Mouse (Mus musculus) kidney, adult 2 months (tissue): Measurements from ENCODE around the gene Ppp1r37. TPM values are rescaled to one million over a fixed set of nuclear protein-coding genes. Genes with fewer than 3 reads are reported as not detected.

Experiments
- DNase-seq: peaks from one replicate; pipeline ENCODE4 v3.0.0; 2021
- H3K27ac ChIP-seq: fragments of 200-500 bp; 2 replicates; pipeline ENCODE4 v1.5.1; 2012; ENCODE audit warnings: low read depth, low read length, control low read depth, inconsistent platforms; ENCODE audit not compliant: insufficient read depth
- H3K27me3 ChIP-seq: fragments of 200-500 bp; replicated peaks from 2 replicates; pipeline ENCODE4 v1.6.1; 2012; ENCODE audit warnings: mild to moderate bottlenecking, moderate library complexity, low read length, inconsistent platforms; ENCODE audit not compliant: control insufficient read depth, insufficient read depth
- H3K36me3 ChIP-seq: fragments of 200-500 bp; 2 replicates; pipeline ENCODE4 v1.6.1; 2012; ENCODE audit warnings: mild to moderate bottlenecking, moderate library complexity, low read length, inconsistent platforms; ENCODE audit not compliant: control insufficient read depth, insufficient read depth
- H3K4me1 ChIP-seq: fragments of 200-500 bp; 2 replicates; pipeline ENCODE4 v1.6.1; 2011; ENCODE audit warnings: low read length; ENCODE audit not compliant: control insufficient read depth, insufficient read depth
- H3K4me3 ChIP-seq: fragments of 200-500 bp; 2 replicates; pipeline ENCODE4 v1.5.1; 2011; ENCODE audit warnings: mild to moderate bottlenecking, low read depth, low read length, control low read depth; ENCODE audit not compliant: insufficient read depth
- CTCF ChIP-seq: fragments of 200-500 bp; conservative IDR thresholded peaks from 2 replicates; pipeline ENCODE4 v1.5.1; 2011; ENCODE audit warnings: low read depth, mild to moderate bottlenecking, control low read depth, low read length, moderate library complexity, mixed read lengths; ENCODE audit not compliant: insufficient read depth, insufficient read length
- POLR2A ChIP-seq: fragments of 200-500 bp; IDR thresholded peaks from one replicate; pipeline ENCODE4 v1.6.1; 2011; ENCODE audit warnings: low read depth, low read length, control low read depth
- WGBS: fragments of 180-500 bp; shearing (Covaris S2); methylation state at CpG from one replicate; pipeline ENCODE4 v1.1.7; 2018; 5-methylcytosine and 5-hydroxymethylcytosine counted together
- polyA plus RNA-seq: library from polyadenylated mRNA; depleted of rRNA; stranded (reverse); fragments of >200 nt; gene quantifications from 2 replicates; pipeline ENCODE4 v1.2.3, GENCODE M21; 2012

Gene Ppp1r37
- polyA plus RNA-seq, 1 experiment, result 87.0 TPM

GRCm38 (mm10) chr7:19546007-19546406 lies 16.9 kb downstream of the Ppp1r37 start:
- H3K27me3 ChIP-seq, result no peaks in the 10 kb centered on the region
- no peak for DNase-seq
- no peaks in the 10 kb centered on the region for H3K36me3 ChIP-seq
- TF ChIP-seq POLR2A, result no peak
- TF ChIP-seq CTCF, result no peak
- WGBS, result 19% methylated on average over 3 of the region's 3 CpGs
- peaks cover 28% of the 10 kb centered on the region for H3K4me1 ChIP-seq
- no peak overlapping the region for H3K27ac ChIP-seq
- H3K4me3 ChIP-seq, result no peak overlapping the region

- Histone ChIP-seq H3K27me3 (no peaks in the 10 kb centered on the region), H3K27ac (no peak overlapping the region), H3K4me1 (peaks cover 32% of the 10 kb centered on the region), H3K36me3 (no peaks in the 10 kb centered on the region), H3K4me3 (no peak overlapping the region)
- 46% methylated on average over 6 of the region's 6 CpGs for WGBS
- peak; percentile 50 for TF ChIP-seq CTCF
- TF ChIP-seq POLR2A, result no peak
- no peak for DNase-seq
These were observed 19.3 kb downstream of the Ppp1r37 start for GRCm38 (mm10) chr7:19543584-19543983.

GRCm38 (mm10) chr7:19542155-19542691 lies 20.7 kb downstream of the Ppp1r37 start:
- Histone ChIP-seq H3K27me3 (no peaks in the 10 kb centered on the region), H3K4me1 (peaks cover 32% of the 10 kb centered on the region), H3K36me3 (no peaks in the 10 kb centered on the region), H3K4me3 (no peak overlapping the region), H3K27ac (no peak overlapping the region)
- TF ChIP-seq CTCF (no peak), POLR2A (no peak)
- 46% methylated on average over 8 of the region's 8 CpGs for WGBS
- no peak for DNase-seq

- TF ChIP-seq CTCF, result no peak
- no peak for TF ChIP-seq POLR2A
- 62% methylated on average over 7 of the region's 7 CpGs for WGBS
- peaks cover 30% of the 10 kb centered on the region for H3K4me1 ChIP-seq
- H3K27me3 ChIP-seq, result no peaks in the 10 kb centered on the region
- no peaks in the 10 kb centered on the region for H3K36me3 ChIP-seq
- no peak overlapping the region for H3K27ac ChIP-seq
- no peak overlapping the region for H3K4me3 ChIP-seq
- DNase-seq, result no peak
These were observed 21.2 kb downstream of the Ppp1r37 start for GRCm38 (mm10) chr7:19541681-19542154.

GRCm38 (mm10) chr7:19540771-19541566 lies 21.9 kb downstream of the Ppp1r37 start:
- H3K4me3 ChIP-seq, result no peak overlapping the region
- 0 out of 2 replicates have a peak overlapping the region, but pooled peaks have one; percentile 10 for H3K27ac ChIP-seq
- TF ChIP-seq POLR2A (no peak), CTCF (no peak)
- H3K36me3 ChIP-seq, result no peaks in the 10 kb centered on the region
- peak; percentile 43 for DNase-seq
- 36% methylated on average over 2 of the region's 2 CpGs for WGBS
- peaks cover 25% of the 10 kb centered on the region for H3K4me1 ChIP-seq
- H3K27me3 ChIP-seq, result no peaks in the 10 kb centered on the region

GRCm38 (mm10) chr7:19534676-19535075 lies 28.2 kb downstream of the Ppp1r37 start:
- Histone ChIP-seq H3K36me3 (no peaks in the 10 kb centered on the region; the same call in 1 of the 2 replicates), H3K4me3 (no peak overlapping the region), H3K4me1 (no peaks in the 10 kb centered on the region), H3K27me3 (no peaks in the 10 kb centered on the region), H3K27ac (no peak overlapping the region)
- WGBS, result 91% methylated on average over 10 of the region's 10 CpGs
- TF ChIP-seq CTCF (no peak), POLR2A (no peak)
- DNase-seq, result no peak

- DNase-seq, result no peak
- TF ChIP-seq CTCF, result no peak
- no peak for TF ChIP-seq POLR2A
- no peak overlapping the region for H3K4me3 ChIP-seq
- no peaks in the 10 kb centered on the region for H3K4me1 ChIP-seq
- no peaks in the 10 kb centered on the region for H3K27me3 ChIP-seq
- no peak overlapping the region for H3K27ac ChIP-seq
- 86% methylated on average over 14 of the region's 14 CpGs for WGBS
- H3K36me3 ChIP-seq, result no peaks in the 10 kb centered on the region; the same call in 1 of the 2 replicates
These were observed 30.6 kb downstream of the Ppp1r37 start for GRCm38 (mm10) chr7:19532240-19532639.
